ENCODE assay signal across 16 mouse cellular contexts in genomic region chr10:58333414-58333813, GRCm38 (mm10). TPM values are rescaled to one million over a fixed set of nuclear protein-coding genes. Genes with fewer than 3 reads are reported as not detected.
DNase-seq lines count a peak whose midpoint lies in the region; ATAC-seq lines count a peak whose summit lies in the region.
"Had no signal": no experiment of that assay in that cellular context is flagged by ENCODE, and none has a peak within 500 bp of the region (broad histone marks: within the 10 kb centered on the region; RNA-seq: fewer than 3 reads in every experiment).

No protein-coding gene starts in this region.

- no peak overlapping the region for H3K27ac ChIP-seq in liver, embryonic 16.5 days (ENCODE audit: low read length)
- H3K27ac ChIP-seq: forebrain, embryonic 10.5 days; heart, embryonic 15.5 days; hindbrain, postnatal 0 days; stomach, embryonic 15.5 days had no signal

- no peak overlapping the region for H3K4me3 ChIP-seq in liver, embryonic 16.5 days (ENCODE audit: low read depth, low read length)
- H3K4me3 ChIP-seq: forebrain, embryonic 10.5 days; heart, embryonic 15.5 days; stomach, embryonic 15.5 days had no signal

- no peaks in the 10 kb centered on the region for H3K36me3 ChIP-seq in liver, embryonic 16.5 days (ENCODE audit: control insufficient read depth, insufficient read depth)
- H3K36me3 ChIP-seq: heart, embryonic 15.5 days; stomach, embryonic 15.5 days had no signal

- WGBS in liver, embryonic 16.5 days (ENCODE audit: insufficient replicate concordance): 59% methylated on average over 5 of the region's 5 CpGs

- no peak for DNase-seq in liver
- DNase-seq in 416B (ENCODE audit: low read depth): peak; percentile 83
- peak; percentile 50 for DNase-seq in adrenal gland, postnatal 14 days
- DNase-seq in lung, postnatal 14 days: peak; percentile 20
- no peak for DNase-seq in gastrocnemius, postnatal 25 days
- no peak for DNase-seq in heart, postnatal 36 days
- DNase-seq: cerebellum, postnatal 36 days; gastrocnemius, postnatal 36 days; thymus, postnatal 25 days had no signal

- H3K9ac ChIP-seq in liver, embryonic 16.5 days (ENCODE audit: low read depth, low read length): no peak overlapping the region
- H3K9ac ChIP-seq: heart, embryonic 15.5 days; stomach, embryonic 15.5 days had no signal

- intact Hi-C loops in heart, postnatal 36 days (cut with DNase I): no loop called here

- ATAC-seq in liver, embryonic 16.5 days (ENCODE audit: low read depth): 0 out of 2 replicates have a peak, but pooled peaks have one; percentile 7
- ATAC-seq in erythroblast, adult 5-6 weeks (replicated peaks; ENCODE audit: low FRiP score, poor library complexity, severe bottlenecking): no peak
- ATAC-seq: hindbrain, postnatal 0 days had no signal

- H3K4me1 ChIP-seq in liver, embryonic 16.5 days (ENCODE audit: control insufficient read depth, low read depth, low read length): peaks cover 4% of the 10 kb centered on the region

- no peak overlapping the region for H3K4me2 ChIP-seq in liver, embryonic 16.5 days (ENCODE audit: low read depth, low read length)
- H3K4me2 ChIP-seq: heart, embryonic 15.5 days; midbrain, embryonic 11.5 days; stomach, embryonic 15.5 days had no signal

- no peaks in the 10 kb centered on the region for H3K27me3 ChIP-seq in liver, embryonic 16.5 days (ENCODE audit: control insufficient read depth, insufficient read depth, low read depth, low read length)
- H3K27me3 ChIP-seq: heart, embryonic 15.5 days; stomach, embryonic 15.5 days had no signal

- H3K9me3 ChIP-seq in liver, embryonic 16.5 days (replicated peaks; ENCODE audit: control insufficient read depth, low read length): no peaks in the 10 kb centered on the region
- H3K9me3 ChIP-seq: forebrain, embryonic 10.5 days; heart, embryonic 15.5 days; stomach, embryonic 15.5 days had no signal

RNA-seq across cellular contexts. Expression of gene Lims1, which starts 10.1 kb away (rescaled TPM):
- 80.0 and 83.8 TPM in 2 replicates for polyA plus RNA-seq in liver, embryonic 16.5 days (2015; fragmentation: Nextera tagmentation; extraction: Ambion mirVana)
- total RNA-seq in adrenal gland, postnatal 14 days (2021): 51.8 and 54.9 TPM in 2 replicates
- total RNA-seq in gastrocnemius, postnatal 25 days (2021): 10 to 100 TPM; 37.5 to 41.0 TPM
- total RNA-seq in erythroblast, adult 5-6 weeks (2015; ENCODE audit: low replicate concordance): 54.8 and 59.8 TPM in 2 replicates
- 29.2 and 32.8 TPM in 2 replicates for total RNA-seq in erythroblast, adult 5-6 weeks (2017; ENCODE audit: low replicate concordance)
- total RNA-seq in heart, postnatal 36 days (2021): 100 to 1,000 TPM; 159 to 186 TPM

Comparison
In these comparisons a context has a peak if more than half of its experiments do, and no peak if none do; other contexts are left out.
1. DNase-seq: peak in 416B (single experiment), adrenal gland, postnatal 14 days (single experiment) and lung, postnatal 14 days (single experiment); none in liver (single experiment), gastrocnemius, postnatal 25 days (single experiment) and heart, postnatal 36 days (0 of 2).